Mouse (Mus musculus) embryonic facial prominence, embryonic 10.5 days (tissue): ENCODE results near the gene Exosc7. TPM values are rescaled to one million over a fixed set of nuclear protein-coding genes. Genes with fewer than 3 reads are reported as not detected.

ENCODE experiments used
- DNase-seq: peaks from one replicate; pipeline ENCODE4 v3.0.0-alpha.2; 2017; ENCODE audit warnings: low spot score
- H3K27ac ChIP-seq: fragments of 300-500 bp; sonication (generic); replicated peaks from 2 replicates; pipeline ENCODE4 v1.5.1; 2016; ENCODE audit warnings: mild to moderate bottlenecking
- H3K27me3 ChIP-seq: fragments of 300-500 bp; sonication (generic); replicated peaks from 2 replicates; pipeline ENCODE4 v1.6.1; 2016; ENCODE audit warnings: low read depth, mild to moderate bottlenecking; ENCODE audit not compliant: poor library complexity, severe bottlenecking
- H3K36me3 ChIP-seq: fragments of 300-500 bp; sonication (generic); replicated peaks from 2 replicates; pipeline ENCODE4 v1.6.1; 2016; ENCODE audit warnings: mild to moderate bottlenecking, moderate library complexity
- H3K4me1 ChIP-seq: fragments of 300-500 bp; sonication (generic); 2 replicates; pipeline ENCODE4 v1.6.1; 2016
- H3K4me3 ChIP-seq: fragments of 300-500 bp; sonication (generic); 2 replicates; pipeline ENCODE4 v1.5.1; 2016; ENCODE audit warnings: mild to moderate bottlenecking, moderate library complexity
- H3K9me3 ChIP-seq: fragments of 300-500 bp; sonication (generic); 2 replicates; pipeline ENCODE4 v1.6.1; 2016; ENCODE audit warnings: mild to moderate bottlenecking
- WGBS: fragments of 180-500 bp; shearing (Covaris S2); methylation state at CpG from one replicate; pipeline ENCODE4 v1.1.7; 2016; 5-methylcytosine and 5-hydroxymethylcytosine counted together
- polyA plus RNA-seq: library from polyadenylated mRNA; unstranded; fragments of >200 nt; fragmentation: Nextera tagmentation; extraction: Ambion mirVana; gene quantifications from 2 replicates; pipeline ENCODE4 v1.2.1, GENCODE M21; 2016

The Exosc7 gene
- 129 and 143 TPM in 2 replicates for polyA plus RNA-seq

GRCm38 (mm10) chr9:123112805-123113521 lies at the start of gene Exosc7, which contains the start of gene Zdhhc3:
Exosc7 (plus strand) TSS chr9:123113215.
Zdhhc3 (minus strand) TSS chr9:123113205.
- under 1% methylated on average over 79 of the region's 79 CpGs for WGBS
- peak within 1 kb of the TSS; percentile 95 for H3K27ac ChIP-seq
- peak; percentile 92 for DNase-seq

GRCm38 (mm10) chr9:123079149-123079548 lies 33.9 kb upstream of the Exosc7 start:
- H3K36me3 ChIP-seq: peaks cover 100% of the 10 kb centered on the region
- H3K4me3 ChIP-seq: no peak overlapping the region
- H3K27ac ChIP-seq: no peak overlapping the region
- no peak for DNase-seq
- no peaks in the 10 kb centered on the region for H3K27me3 ChIP-seq
- H3K9me3 ChIP-seq: no peaks in the 10 kb centered on the region
- 91% methylated on average over 5 of the region's 5 CpGs for WGBS
- no peaks in the 10 kb centered on the region for H3K4me1 ChIP-seq

More at GRCm38 (mm10) chr9:123112805-123113521, at the start of gene Exosc7, which contains the start of gene Zdhhc3:
- H3K4me1 ChIP-seq: peaks cover 25% of the 10 kb centered on the region
- H3K27me3 ChIP-seq: no peaks in the 10 kb centered on the region
- no peaks in the 10 kb centered on the region for H3K9me3 ChIP-seq
- peaks cover 30% of the 10 kb centered on the region for H3K36me3 ChIP-seq
- H3K4me3 ChIP-seq: peak within 1 kb of the TSS; percentile 75

- H3K36me3 ChIP-seq: peaks cover 100% of the 10 kb centered on the region
- H3K9me3 ChIP-seq: no peaks in the 10 kb centered on the region
- no peak overlapping the region for H3K4me3 ChIP-seq
- 86% methylated on average over 7 of the region's 7 CpGs for WGBS
- DNase-seq: no peak
- H3K27ac ChIP-seq: no peak overlapping the region
- H3K27me3 ChIP-seq: no peaks in the 10 kb centered on the region
- no peaks in the 10 kb centered on the region for H3K4me1 ChIP-seq
Measured at GRCm38 (mm10) chr9:123080355-123080754, 32.7 kb upstream of the Exosc7 start.

GRCm38 (mm10) chr9:123080796-123081195 lies 32.2 kb upstream of the Exosc7 start:
- H3K4me3 ChIP-seq: no peak overlapping the region
- no peaks in the 10 kb centered on the region for H3K9me3 ChIP-seq
- H3K27ac ChIP-seq: no peak overlapping the region
- no peaks in the 10 kb centered on the region for H3K27me3 ChIP-seq
- H3K4me1 ChIP-seq: no peaks in the 10 kb centered on the region
- WGBS: 67% methylated on average over 1 of the region's 1 CpGs
- DNase-seq: no peak
- peaks cover 100% of the 10 kb centered on the region for H3K36me3 ChIP-seq

- H3K27me3 ChIP-seq: no peaks in the 10 kb centered on the region
- DNase-seq: no peak
- no peak overlapping the region for H3K27ac ChIP-seq
- no peak overlapping the region for H3K4me3 ChIP-seq
- peaks cover 100% of the 10 kb centered on the region for H3K36me3 ChIP-seq
- no peaks in the 10 kb centered on the region for H3K4me1 ChIP-seq
- no peaks in the 10 kb centered on the region for H3K9me3 ChIP-seq
- WGBS: 86% methylated on average over 1 of the region's 1 CpGs
Measured at GRCm38 (mm10) chr9:123085373-123085772, 27.6 kb upstream of the Exosc7 start.

GRCm38 (mm10) chr9:123087558-123087957 lies 25.5 kb upstream of the Exosc7 start:
- peaks cover 99% of the 10 kb centered on the region for H3K36me3 ChIP-seq

GRCm38 (mm10) chr9:123090844-123091243 lies 22.2 kb upstream of the Exosc7 start:
- H3K4me1 ChIP-seq: no peaks in the 10 kb centered on the region
- H3K27me3 ChIP-seq: no peaks in the 10 kb centered on the region
- no peak overlapping the region for H3K27ac ChIP-seq
- no peak for DNase-seq
- H3K36me3 ChIP-seq: peaks cover 94% of the 10 kb centered on the region
- 91% methylated on average over 4 of the region's 4 CpGs for WGBS
- H3K4me3 ChIP-seq: no peak overlapping the region
- H3K9me3 ChIP-seq: no peaks in the 10 kb centered on the region

More at GRCm38 (mm10) chr9:123087558-123087957, 25.5 kb upstream of the Exosc7 start:
- no peak overlapping the region for H3K27ac ChIP-seq
- no peaks in the 10 kb centered on the region for H3K27me3 ChIP-seq
- no peaks in the 10 kb centered on the region for H3K9me3 ChIP-seq
- no peaks in the 10 kb centered on the region for H3K4me1 ChIP-seq
- DNase-seq: no peak
- 75% methylated on average over 3 of the region's 3 CpGs for WGBS
- no peak overlapping the region for H3K4me3 ChIP-seq

GRCm38 (mm10) chr9:123099631-123100455 lies 13.2 kb upstream of the Exosc7 start:
- Histone ChIP-seq H3K4me3 (no peak overlapping the region), H3K9me3 (no peaks in the 10 kb centered on the region), H3K36me3 (peaks cover 85% of the 10 kb centered on the region), H3K4me1 (no peaks in the 10 kb centered on the region), H3K27ac (no peak overlapping the region), H3K27me3 (no peaks in the 10 kb centered on the region)
- WGBS: 95% methylated on average over 16 of the region's 16 CpGs
- DNase-seq: no peak

- Histone ChIP-seq H3K27me3 (no peaks in the 10 kb centered on the region), H3K36me3 (peaks cover 68% of the 10 kb centered on the region), H3K4me3 (no peak overlapping the region), H3K9me3 (no peaks in the 10 kb centered on the region), H3K27ac (no peak overlapping the region), H3K4me1 (no peaks in the 10 kb centered on the region)
- no peak for DNase-seq
Measured at GRCm38 (mm10) chr9:123103425-123103824, 9.6 kb upstream of the Exosc7 start.

GRCm38 (mm10) chr9:123104362-123104761 lies 8.7 kb upstream of the Exosc7 start:
- no peak for DNase-seq
- Histone ChIP-seq H3K27ac (no peak overlapping the region), H3K4me3 (no peak overlapping the region), H3K27me3 (no peaks in the 10 kb centered on the region), H3K4me1 (no peaks in the 10 kb centered on the region), H3K36me3 (peaks cover 59% of the 10 kb centered on the region), H3K9me3 (no peaks in the 10 kb centered on the region)

- no peak overlapping the region for H3K4me3 ChIP-seq
- H3K4me1 ChIP-seq: peaks cover 10% of the 10 kb centered on the region
- no peaks in the 10 kb centered on the region for H3K9me3 ChIP-seq
- no peak for DNase-seq
- H3K36me3 ChIP-seq: peaks cover 36% of the 10 kb centered on the region
- no peaks in the 10 kb centered on the region for H3K27me3 ChIP-seq
- WGBS: 93% methylated on average over 4 of the region's 4 CpGs
- no peak overlapping the region for H3K27ac ChIP-seq
Measured at GRCm38 (mm10) chr9:123107186-123107585, 5.8 kb upstream of the Exosc7 start.

GRCm38 (mm10) chr9:123109188-123109587 lies 3.8 kb upstream of the Exosc7 start:
- 92% methylated on average over 7 of the region's 7 CpGs for WGBS
- Histone ChIP-seq H3K27ac (no peak overlapping the region), H3K9me3 (no peaks in the 10 kb centered on the region), H3K27me3 (no peaks in the 10 kb centered on the region), H3K36me3 (peaks cover 25% of the 10 kb centered on the region), H3K4me1 (peaks cover 20% of the 10 kb centered on the region), H3K4me3 (no peak overlapping the region)
- no peak for DNase-seq
